Mouse (Mus musculus) ES-Bruce4 (cell line): ENCODE measurements around the gene Tbc1d10b. TPM values are rescaled to one million over a fixed set of nuclear protein-coding genes. Genes with fewer than 3 reads are reported as not detected.
"Not testable (repeated sequence)": the region's sequence is repeated elsewhere in the genome, so short reads cannot be mapped to it uniquely, and the experiment has no call there.

ENCODE experiments used
- H3K27ac ChIP-seq: 2 replicates; pipeline ENCODE4 v1.5.1; 2012; ENCODE audit warnings: low read length, inconsistent platforms; ENCODE audit not compliant: insufficient read depth
- H3K27me3 ChIP-seq: 2 replicates; pipeline ENCODE4 v1.6.1; 2012; ENCODE audit warnings: mild to moderate bottlenecking, low read length, inconsistent platforms; ENCODE audit not compliant: control insufficient read depth, poor library complexity, insufficient read depth, severe bottlenecking
- H3K36me3 ChIP-seq: 2 replicates; pipeline ENCODE4 v1.6.1; 2012; ENCODE audit warnings: inconsistent platforms, mild to moderate bottlenecking, low read length, moderate library complexity; ENCODE audit not compliant: control insufficient read depth, poor library complexity, insufficient read depth, severe bottlenecking
- H3K4me1 ChIP-seq: one replicate; pipeline ENCODE4 v1.8.1; 2011; ENCODE audit warnings: low read length; ENCODE audit not compliant: control insufficient read depth, insufficient read depth
- H3K4me3 ChIP-seq: 2 replicates; pipeline ENCODE4 v1.5.1; 2011; ENCODE audit warnings: low read depth, mild to moderate bottlenecking, low read length
- H3K9ac ChIP-seq: 2 replicates; pipeline ENCODE4 v1.6.1; 2012; ENCODE audit warnings: low read depth, mild to moderate bottlenecking, inconsistent platforms; ENCODE audit not compliant: poor library complexity, severe bottlenecking
- H3K9me3 ChIP-seq: replicated peaks from 2 replicates; pipeline ENCODE4 v1.6.1; 2012; ENCODE audit warnings: mild to moderate bottlenecking, low read length, inconsistent platforms; ENCODE audit not compliant: control insufficient read depth, poor library complexity, insufficient read depth, severe bottlenecking
- CTCF ChIP-seq: IDR thresholded peaks from one replicate; pipeline ENCODE4 v1.8.1; 2011; ENCODE audit warnings: low read depth, low read length
- EP300 ChIP-seq: IDR thresholded peaks from 2 replicates; pipeline ENCODE4 v1.6.1; 2011; ENCODE audit warnings: low read depth, low read length; ENCODE audit not compliant: insufficient read depth
- POLR2A ChIP-seq: IDR thresholded peaks from one replicate; pipeline ENCODE4 v1.8.1; 2011; ENCODE audit warnings: low read length; ENCODE audit not compliant: insufficient read depth
- polyA plus RNA-seq: library from polyadenylated mRNA; stranded (reverse); fragments of >200 nt; gene quantifications from 2 replicates; pipeline ENCODE4 v1.2.4, GENCODE M21; 2011; ENCODE audit warnings: low read depth; ENCODE audit not compliant: missing spikeins, insufficient read depth, insufficient read length

The Tbc1d10b gene
- polyA plus RNA-seq, 1 experiment: 55.5 TPM

GRCm38 (mm10) chr7:127181724-127182123 is 26.5 kb downstream of the Tbc1d10b start:
- TF ChIP-seq CTCF: peak; percentile 13
- not testable (repeated sequence) for H3K9ac ChIP-seq

GRCm38 (mm10) chr7:127180783-127181182 is 27.5 kb downstream of the Tbc1d10b start:
- no peaks in the 10 kb centered on the region for H3K27me3 ChIP-seq
- H3K4me1 ChIP-seq: peaks cover 2% of the 10 kb centered on the region
- H3K36me3 ChIP-seq: no peaks in the 10 kb centered on the region
- no peak overlapping the region for H3K4me3 ChIP-seq
- H3K9ac ChIP-seq: no peak overlapping the region
- no peaks in the 10 kb centered on the region for H3K9me3 ChIP-seq
- TF ChIP-seq POLR2A: no peak
- no peak for TF ChIP-seq EP300
- TF ChIP-seq CTCF: no peak
- H3K27ac ChIP-seq: no peak overlapping the region

More at GRCm38 (mm10) chr7:127181724-127182123, 26.5 kb downstream of the Tbc1d10b start:
- not testable (repeated sequence) for H3K9me3 ChIP-seq, H3K36me3 ChIP-seq, H3K4me3 ChIP-seq, H3K4me1 ChIP-seq, H3K27me3 ChIP-seq, H3K27ac ChIP-seq

GRCm38 (mm10) chr7:127176937-127177336 is 31.3 kb downstream of the Tbc1d10b start:
- Histone ChIP-seq H3K4me3 (no peak overlapping the region), H3K4me1 (no peaks in the 10 kb centered on the region), H3K9me3 (no peaks in the 10 kb centered on the region), H3K27ac (no peak overlapping the region), H3K27me3 (no peaks in the 10 kb centered on the region), H3K36me3 (no peaks in the 10 kb centered on the region), H3K9ac (no peak overlapping the region)
- no peak for TF ChIP-seq POLR2A
- no peak for TF ChIP-seq CTCF
- no peak for TF ChIP-seq EP300

GRCm38 (mm10) chr7:127166501-127166900 is 41.8 kb downstream of the Tbc1d10b start:
- H3K9me3 ChIP-seq: no peaks in the 10 kb centered on the region
- no peaks in the 10 kb centered on the region for H3K36me3 ChIP-seq
- H3K4me3 ChIP-seq: no peak overlapping the region
- H3K27ac ChIP-seq: no peak overlapping the region
- no peaks in the 10 kb centered on the region for H3K27me3 ChIP-seq
- TF ChIP-seq POLR2A: no peak
- no peak for TF ChIP-seq CTCF
- no peak overlapping the region for H3K9ac ChIP-seq
- no peaks in the 10 kb centered on the region for H3K4me1 ChIP-seq

- no peak overlapping the region for H3K27ac ChIP-seq
- no peak overlapping the region for H3K4me3 ChIP-seq
- H3K27me3 ChIP-seq: no peaks in the 10 kb centered on the region
- no peaks in the 10 kb centered on the region for H3K36me3 ChIP-seq
- H3K9me3 ChIP-seq: no peaks in the 10 kb centered on the region
- no peaks in the 10 kb centered on the region for H3K4me1 ChIP-seq
- H3K9ac ChIP-seq: no peak overlapping the region
- TF ChIP-seq CTCF (no peak), EP300 (no peak), POLR2A (no peak)
Observed at GRCm38 (mm10) chr7:127165607-127166493, 42.4 kb downstream of the Tbc1d10b start.

- Histone ChIP-seq H3K27ac (no peak overlapping the region), H3K4me1 (no peaks in the 10 kb centered on the region), H3K27me3 (no peaks in the 10 kb centered on the region), H3K9ac (no peak overlapping the region), H3K4me3 (no peak overlapping the region), H3K9me3 (no peaks in the 10 kb centered on the region), H3K36me3 (no peaks in the 10 kb centered on the region)
- TF ChIP-seq EP300 (no peak), CTCF (no peak), POLR2A (no peak)
Observed at GRCm38 (mm10) chr7:127164002-127164401, 44.3 kb downstream of the Tbc1d10b start.
